ENCODE assay signal across 12 mouse cellular contexts in the genomic region with DNA sequence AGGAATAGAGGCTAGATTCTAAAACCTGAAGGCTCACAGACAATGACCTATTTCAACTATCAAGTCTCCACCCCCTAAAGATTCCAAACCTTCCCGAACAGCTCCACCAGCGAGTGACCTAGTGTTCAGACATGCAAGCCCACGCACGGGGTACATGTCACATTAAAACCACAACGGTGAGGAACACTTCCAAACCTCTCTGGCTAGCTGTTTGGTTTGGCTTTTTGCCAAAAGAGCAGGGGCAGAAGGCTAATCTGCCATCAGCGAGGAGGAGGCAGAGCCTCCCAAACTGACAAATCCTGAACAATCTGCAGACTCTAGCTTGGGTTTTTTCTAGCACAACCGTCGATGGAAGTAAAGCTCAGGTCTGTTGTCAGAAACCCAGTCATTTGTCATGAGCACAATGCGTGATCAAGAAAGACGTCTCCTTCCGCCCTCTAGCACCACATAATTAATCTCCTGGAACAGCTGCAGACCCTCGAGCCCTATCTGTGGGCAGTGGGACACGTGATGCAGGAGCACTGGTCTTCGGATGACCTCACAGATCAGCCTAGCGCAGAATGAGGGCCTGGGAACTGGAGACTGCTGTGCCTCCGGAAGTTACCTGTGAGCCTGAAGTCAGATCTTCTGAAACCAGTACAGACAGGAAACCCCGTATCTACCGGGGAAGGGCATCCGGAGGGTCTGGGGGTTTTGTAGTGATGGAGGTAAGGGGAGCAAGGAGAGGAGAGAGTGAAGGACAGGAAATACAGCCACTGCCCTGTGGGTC.
A peak's percentile ranks its signal among the peaks of the same experiment; 100 is the strongest.
DNase-seq lines count a peak whose midpoint lies in the region; ATAC-seq and TF ChIP-seq lines count a peak whose summit lies in the region.
"Had no signal": no experiment of that assay in that cellular context is flagged by ENCODE, and none has a peak within 500 bp of the region (broad histone marks: within the 10 kb centered on the region; RNA-seq: fewer than 3 reads in every experiment).

No protein-coding gene starts in this region.

- 0 out of 2 replicates have a peak overlapping the region, but pooled peaks have one; percentile 30 for H3K27ac ChIP-seq in hindbrain, embryonic 10.5 days
- no peak overlapping the region for H3K27ac ChIP-seq in hindbrain, embryonic 14.5 days
- no peak overlapping the region; the same call in 1 of the 2 replicates for H3K27ac ChIP-seq in thymus, adult 2 months (ENCODE audit: control insufficient read depth, insufficient read depth, low read length)

- no peak overlapping the region for H3K9ac ChIP-seq in hindbrain, embryonic 14.5 days

- H3K27me3 ChIP-seq in hindbrain, embryonic 10.5 days (ENCODE audit: insufficient read depth, poor library complexity, severe bottlenecking): no peaks in the 10 kb centered on the region
- no peaks in the 10 kb centered on the region for H3K27me3 ChIP-seq in hindbrain, embryonic 14.5 days (ENCODE audit: control insufficient read depth, insufficient read depth, low read length)
- no peaks in the 10 kb centered on the region for H3K27me3 ChIP-seq in thymus, adult 2 months (ENCODE audit: control insufficient read depth, insufficient read depth, low read length)

- no peak for ATAC-seq in hindbrain, embryonic 14.5 days (ENCODE audit: low FRiP score)
- peak; percentile 24 for ATAC-seq in megakaryocyte progenitor cell, adult 5-6 weeks (replicated peaks; ENCODE audit: poor library complexity)

- 80% methylated on average over 19 of the region's 19 CpGs for WGBS in hindbrain, embryonic 10.5 days
- 60% methylated on average over 19 of the region's 19 CpGs for WGBS in hindbrain, embryonic 14.5 days
- 39% methylated on average over 19 of the region's 19 CpGs for WGBS in thymus, adult 2 months

- no peak for DNase-seq in hindbrain, embryonic 10.5 days (ENCODE audit: low spot score)
- DNase-seq in hindbrain, embryonic 14.5 days (ENCODE audit: low spot score): no peak
- peak; percentile 33 for DNase-seq in thymus, adult 2 months
- no peak for DNase-seq in thymus, postnatal 10 days (ENCODE audit: low spot score in 2 of 2)
- DNase-seq in urinary bladder, postnatal 4 days (ENCODE audit: low spot score in 2 of 2): no peak
- no peak for DNase-seq in urinary bladder, postnatal 25 days (ENCODE audit: low spot score)
- DNase-seq: cerebellum, postnatal 14 days; kidney, postnatal 10 days; liver; lung, postnatal 14 days had no signal

- peaks cover 11% of the 10 kb centered on the region for H3K9me3 ChIP-seq in hindbrain, embryonic 10.5 days
- peaks cover 9% of the 10 kb centered on the region; the same call in 1 of the 2 replicates for H3K9me3 ChIP-seq in hindbrain, embryonic 14.5 days (ENCODE audit: control insufficient read depth, low read length)

- no peak for TF ChIP-seq CTCF in thymus, adult 2 months (IDR thresholded peaks at IDR 0.05; ENCODE audit: borderline replicate concordance, control insufficient read depth, extremely low read depth, insufficient read depth, low read length, poor library complexity)

- no peaks in the 10 kb centered on the region for H3K36me3 ChIP-seq in hindbrain, embryonic 10.5 days
- no peaks in the 10 kb centered on the region for H3K36me3 ChIP-seq in hindbrain, embryonic 14.5 days (replicated peaks; ENCODE audit: control insufficient read depth, insufficient read depth)
- H3K36me3 ChIP-seq in thymus, adult 2 months (ENCODE audit: control insufficient read depth, insufficient read depth, low read length): no peaks in the 10 kb centered on the region

- H3K4me3 ChIP-seq in hindbrain, embryonic 10.5 days: no peak overlapping the region
- no peak overlapping the region for H3K4me3 ChIP-seq in hindbrain, embryonic 14.5 days (replicated peaks; ENCODE audit: low read length)
- H3K4me3 ChIP-seq in thymus, adult 2 months (ENCODE audit: control insufficient read depth, insufficient read depth, low read length): peak overlapping the region; percentile 27; the same call in 1 of the 2 replicates
- H3K4me3 ChIP-seq: erythroblast, embryonic 14.5 days had no signal

- no peak for TF ChIP-seq POLR2A in thymus, adult 2 months (IDR thresholded peaks at IDR 0.05; ENCODE audit: control insufficient read depth, extremely low read depth, insufficient read depth, low read length, poor library complexity)

- H3K4me2 ChIP-seq in hindbrain, embryonic 14.5 days (replicated peaks): no peak overlapping the region

- H3K4me1 ChIP-seq in hindbrain, embryonic 10.5 days (replicated peaks): no peaks in the 10 kb centered on the region
- H3K4me1 ChIP-seq in hindbrain, embryonic 14.5 days (replicated peaks; ENCODE audit: control insufficient read depth, insufficient read depth, low read length): no peaks in the 10 kb centered on the region
- H3K4me1 ChIP-seq in thymus, adult 2 months (replicated peaks; ENCODE audit: control insufficient read depth, insufficient read depth, low read length): peaks cover 14% of the 10 kb centered on the region
